Mouse (Mus musculus) embryonic facial prominence, embryonic 11.5 days (tissue): ENCODE data around the gene Nras. TPM values are rescaled to one million over a fixed set of nuclear protein-coding genes. Genes with fewer than 3 reads are reported as not detected.

Experiments used
- ATAC-seq: fragments of 200-750 bp; cut with Nextera tagmentation; replicated peaks from 2 replicates; pipeline ENCODE4 v1.8.0; 2017; ENCODE audit warnings: low read depth; ENCODE audit not compliant: insufficient number of reproducible peaks, low FRiP score, low TSS enrichment
- DNase-seq: peaks from one replicate; pipeline ENCODE4 v3.0.0-alpha.2; 2015; ENCODE audit warnings: low spot score
- H3K27ac ChIP-seq: fragments of 300-500 bp; sonication (generic); replicated peaks from 2 replicates; pipeline ENCODE4 v1.5.1; 2014; ENCODE audit warnings: mild to moderate bottlenecking, low read depth, low read length, control low read depth
- H3K27me3 ChIP-seq: fragments of 300-500 bp; sonication (generic); 2 replicates; pipeline ENCODE4 v1.6.1; 2014; ENCODE audit warnings: mild to moderate bottlenecking, low read length, moderate library complexity, mixed read lengths; ENCODE audit not compliant: control insufficient read depth, insufficient read depth
- H3K36me3 ChIP-seq: fragments of 300-500 bp; sonication (generic); replicated peaks from 2 replicates; pipeline ENCODE4 v1.6.1; 2014; ENCODE audit warnings: low read depth, mild to moderate bottlenecking, low read length, moderate library complexity, mixed read lengths; ENCODE audit not compliant: control insufficient read depth, insufficient read depth
- H3K4me1 ChIP-seq: fragments of 300-500 bp; sonication (generic); 2 replicates; pipeline ENCODE4 v1.6.1; 2014; ENCODE audit warnings: low read length, mixed read lengths; ENCODE audit not compliant: control insufficient read depth, insufficient read depth
- H3K4me2 ChIP-seq: fragments of 300-500 bp; sonication (generic); 2 replicates; pipeline ENCODE4 v1.6.1; 2014; ENCODE audit warnings: low read depth, mild to moderate bottlenecking, control low read depth, low read length, moderate library complexity
- H3K4me3 ChIP-seq: fragments of 300-500 bp; sonication (generic); 2 replicates; pipeline ENCODE4 v1.5.1; 2014; ENCODE audit warnings: low read depth, low read length, control low read depth
- H3K9ac ChIP-seq: fragments of 300-500 bp; sonication (generic); replicated peaks from 2 replicates; pipeline ENCODE4 v1.6.1; 2014; ENCODE audit warnings: mild to moderate bottlenecking, control low read depth, low read length
- H3K9me3 ChIP-seq: fragments of 300-500 bp; sonication (generic); replicated peaks from 2 replicates; pipeline ENCODE4 v1.6.1; 2016; ENCODE audit warnings: mild to moderate bottlenecking, low read length, inconsistent platforms, mixed read lengths; ENCODE audit not compliant: control insufficient read depth
- WGBS: fragments of 180-500 bp; shearing (Covaris S2); extraction: QIAGEN DNeasy Blood & Tissue Kit; methylation state at CpG from one replicate; pipeline ENCODE4 v1.1.7; 2014; 5-methylcytosine and 5-hydroxymethylcytosine counted together
- polyA plus RNA-seq: library from polyadenylated mRNA; unstranded; fragments of >200 nt; fragmentation: Nextera tagmentation; extraction: Ambion mirVana; gene quantifications from 2 replicates; pipeline ENCODE4 v1.2.1, GENCODE M21; 2014

Nras gene
- polyA plus RNA-seq, 1 experiment from 2014 or later = 122 TPM

DNA sequence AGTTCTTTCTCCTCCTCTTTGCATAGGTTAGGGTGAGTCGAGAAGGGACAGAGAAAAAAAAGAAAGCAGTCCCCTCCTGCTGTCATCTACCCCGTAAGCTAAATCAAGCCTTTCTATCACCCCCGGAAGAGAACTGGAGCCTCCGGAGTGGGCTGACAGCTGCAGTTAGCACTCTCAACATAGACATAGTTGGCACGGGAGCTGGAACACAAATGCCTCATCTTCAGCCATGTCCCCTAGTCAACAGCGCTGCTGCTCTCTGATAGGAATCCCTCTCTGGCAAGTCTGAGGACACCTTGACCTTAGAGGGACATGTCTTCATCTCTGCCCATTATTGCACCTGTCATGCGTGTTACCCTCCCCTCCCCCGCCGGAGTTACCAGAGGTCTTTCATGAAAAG lies 21.2 kb downstream of the Nras start:
- Histone ChIP-seq H3K4me3 (no peak overlapping the region), H3K4me2 (no peak overlapping the region), H3K9ac (no peak overlapping the region), H3K9me3 (no peaks in the 10 kb centered on the region), H3K4me1 (no peaks in the 10 kb centered on the region), H3K36me3 (no peaks in the 10 kb centered on the region), H3K27ac (no peak overlapping the region), H3K27me3 (no peaks in the 10 kb centered on the region)
- ATAC-seq (no peak), DNase-seq (no peak)
- WGBS = 88% methylated on average over 9 of the region's 9 CpGs

DNA sequence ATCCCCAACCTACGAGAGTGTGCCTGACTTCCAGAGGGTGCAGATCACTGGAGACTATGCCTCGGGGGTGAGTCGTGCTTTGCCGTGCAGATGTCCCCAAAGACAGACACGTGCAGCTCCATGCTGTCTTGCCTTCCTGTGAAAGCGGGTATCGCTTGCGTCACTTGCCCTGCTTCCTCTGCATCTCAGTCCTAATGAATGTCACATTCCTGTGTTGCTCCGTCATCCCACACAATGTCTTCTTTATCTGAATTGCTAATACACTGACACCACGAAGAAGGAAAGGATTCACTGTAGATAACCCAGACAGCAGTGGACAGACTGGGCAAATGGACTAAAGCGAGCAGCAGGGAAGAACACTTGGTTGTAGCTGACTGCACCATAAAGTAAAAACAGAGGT lies 23.0 kb downstream of the Nras start:
- no peak for ATAC-seq
- WGBS = 49% methylated on average over 11 of the region's 11 CpGs

DNA sequence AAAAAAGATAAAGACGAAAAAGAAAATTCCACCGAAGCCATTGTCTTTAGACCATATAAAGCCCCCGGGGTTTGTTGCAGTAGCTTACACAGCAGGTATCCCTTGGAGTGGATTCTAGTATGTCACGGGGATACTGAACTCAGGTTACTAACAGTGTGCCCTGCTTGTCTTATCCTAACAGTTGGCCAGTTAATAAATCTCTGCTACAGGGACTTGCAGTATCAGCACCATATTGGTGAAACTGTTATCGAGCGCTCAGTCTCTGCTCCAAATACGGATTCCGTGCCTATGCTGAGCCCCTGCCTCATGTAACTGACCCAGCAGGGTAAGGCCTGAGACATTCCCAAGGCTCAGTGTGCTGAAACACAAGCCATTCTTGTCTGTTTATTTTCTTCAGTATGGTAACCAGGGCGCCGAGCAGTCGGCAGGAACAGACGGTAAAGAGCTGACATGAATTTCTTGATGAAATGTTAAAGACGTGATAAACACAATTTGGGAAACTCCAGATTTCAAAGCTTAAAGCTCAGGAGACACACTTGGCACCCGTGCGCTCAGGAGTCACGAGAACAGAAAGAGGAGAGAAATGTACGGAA lies 23.9 kb downstream of the Nras start:
- ATAC-seq (no peak), DNase-seq (no peak)
- Histone ChIP-seq H3K27me3 (no peaks in the 10 kb centered on the region), H3K9ac (no peak overlapping the region), H3K4me1 (no peaks in the 10 kb centered on the region), H3K27ac (no peak overlapping the region), H3K4me2 (no peak overlapping the region), H3K9me3 (no peaks in the 10 kb centered on the region), H3K36me3 (no peaks in the 10 kb centered on the region), H3K4me3 (no peak overlapping the region)
- WGBS = 81% methylated on average over 17 of the region's 17 CpGs

More for the DNA sequence above, 23.0 kb downstream of the Nras start:
- no peak for DNase-seq
- Histone ChIP-seq H3K9me3 (no peaks in the 10 kb centered on the region), H3K27ac (no peak overlapping the region), H3K36me3 (no peaks in the 10 kb centered on the region), H3K4me1 (no peaks in the 10 kb centered on the region), H3K4me3 (no peak overlapping the region), H3K9ac (no peak overlapping the region), H3K4me2 (no peak overlapping the region), H3K27me3 (no peaks in the 10 kb centered on the region)

DNA sequence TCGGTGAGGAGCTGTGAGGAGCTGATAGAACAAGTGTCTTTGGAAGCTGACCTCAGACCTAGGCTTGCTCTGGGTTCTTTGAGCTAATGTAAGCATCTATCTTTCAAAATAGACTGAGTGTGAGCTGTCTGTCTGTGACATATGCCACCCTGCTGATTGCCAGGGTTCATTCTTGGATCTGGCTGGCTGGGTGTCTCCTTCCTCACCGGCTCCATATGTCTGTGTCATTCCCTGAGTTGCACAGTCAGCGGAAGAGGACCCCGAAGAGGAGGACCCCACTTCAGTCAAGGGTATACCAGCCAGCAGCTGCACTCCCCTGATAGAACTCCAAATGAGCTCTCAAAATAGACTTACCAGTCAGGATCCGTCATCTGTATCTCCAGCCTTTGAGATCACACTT lies 24.7 kb downstream of the Nras start:
- Histone ChIP-seq H3K4me3 (no peak overlapping the region), H3K4me1 (no peaks in the 10 kb centered on the region), H3K36me3 (no peaks in the 10 kb centered on the region), H3K27me3 (no peaks in the 10 kb centered on the region), H3K9me3 (no peaks in the 10 kb centered on the region), H3K27ac (no peak overlapping the region), H3K4me2 (no peak overlapping the region), H3K9ac (no peak overlapping the region)
- DNase-seq (no peak), ATAC-seq (no peak)
- 88% methylated on average over 5 of the region's 5 CpGs for WGBS

DNA sequence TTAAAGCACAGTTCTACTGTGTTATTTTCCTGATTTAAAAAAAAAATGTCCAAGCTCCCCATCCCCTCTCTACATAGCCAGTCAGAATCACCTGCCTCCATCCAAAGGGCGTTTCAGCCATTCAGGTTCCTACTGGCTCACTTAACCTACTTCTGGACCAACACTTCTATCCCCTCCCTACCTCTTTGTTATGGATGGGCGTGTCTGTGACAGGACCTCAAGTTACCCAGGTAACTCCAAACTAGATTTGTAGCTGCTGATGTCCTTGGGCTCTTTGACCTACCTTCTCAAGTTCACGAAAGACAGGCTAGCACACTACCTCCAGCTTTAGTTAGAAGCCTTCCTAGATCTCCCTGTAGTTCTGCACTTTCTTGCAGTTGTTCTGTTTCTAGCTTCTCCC lies 27.9 kb downstream of the Nras start:
- H3K27ac ChIP-seq = no peak overlapping the region
- DNase-seq = no peak
- no peak for ATAC-seq
- H3K27me3 ChIP-seq = no peaks in the 10 kb centered on the region
- H3K9me3 ChIP-seq = no peaks in the 10 kb centered on the region
- H3K4me3 ChIP-seq = no peak overlapping the region
- no peaks in the 10 kb centered on the region for H3K36me3 ChIP-seq
- no peaks in the 10 kb centered on the region for H3K4me1 ChIP-seq
- WGBS = 85% methylated on average over 3 of the region's 3 CpGs
- no peak overlapping the region for H3K9ac ChIP-seq
- no peak overlapping the region for H3K4me2 ChIP-seq

DNA sequence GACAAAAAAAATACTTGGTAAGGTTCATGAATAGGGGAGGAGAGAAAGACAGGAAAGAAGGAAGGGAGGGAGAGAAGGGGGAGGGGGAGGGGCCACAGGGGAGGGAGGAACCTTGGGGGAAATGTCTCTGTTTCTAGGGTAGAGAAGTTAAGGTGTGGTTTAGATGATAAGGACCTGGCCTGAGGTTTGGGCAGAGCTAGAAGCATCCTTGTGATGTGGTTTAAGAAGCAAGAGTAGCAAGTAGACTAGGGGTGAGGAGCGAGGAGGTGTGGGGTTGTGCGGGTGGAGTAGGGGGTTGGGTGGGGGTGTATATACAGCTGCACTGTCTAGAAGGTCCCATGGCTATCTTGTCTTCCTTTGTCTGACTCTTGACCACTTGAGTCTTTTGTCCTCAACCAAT lies 33.7 kb downstream of the Nras start:
- no peak overlapping the region for H3K4me3 ChIP-seq
- ATAC-seq (no peak), DNase-seq (no peak)
- H3K36me3 ChIP-seq = no peaks in the 10 kb centered on the region
- no peak overlapping the region for H3K27ac ChIP-seq
- no peaks in the 10 kb centered on the region for H3K27me3 ChIP-seq
- H3K4me1 ChIP-seq = no peaks in the 10 kb centered on the region
- no peak overlapping the region for H3K4me2 ChIP-seq
- H3K9ac ChIP-seq = no peak overlapping the region
- 100% methylated on average over 2 of the region's 2 CpGs for WGBS
- H3K9me3 ChIP-seq = no peaks in the 10 kb centered on the region

DNA sequence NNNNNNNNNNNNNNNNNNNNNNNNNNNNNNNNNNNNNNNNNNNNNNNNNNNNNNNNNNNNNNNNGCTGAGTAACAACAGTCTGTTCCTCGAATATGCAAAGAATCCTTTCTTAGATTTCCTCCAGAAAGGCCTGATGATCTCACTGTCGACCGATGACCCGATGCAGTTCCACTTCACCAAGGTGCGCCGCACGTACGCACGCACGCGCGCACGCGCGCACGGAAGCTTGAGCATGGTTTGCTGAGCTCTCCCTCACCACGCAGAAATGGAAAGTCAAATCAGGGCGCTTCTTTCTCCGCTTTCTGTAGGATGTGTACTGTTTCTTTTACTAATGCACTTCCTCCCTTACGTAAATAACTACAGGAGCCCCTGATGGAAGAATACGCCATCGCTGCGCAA lies 40.6 kb downstream of the Nras start:
- Histone ChIP-seq H3K27ac (no peak overlapping the region), H3K36me3 (no peaks in the 10 kb centered on the region), H3K9me3 (no peaks in the 10 kb centered on the region), H3K4me3 (no peak overlapping the region), H3K9ac (no peak overlapping the region), H3K4me1 (no peaks in the 10 kb centered on the region; the same call in 1 of the 2 replicates), H3K27me3 (no peaks in the 10 kb centered on the region), H3K4me2 (no peak overlapping the region)
- DNase-seq = no peak
- 76% methylated on average over 23 of the region's 23 CpGs for WGBS
- ATAC-seq = no peak

DNA sequence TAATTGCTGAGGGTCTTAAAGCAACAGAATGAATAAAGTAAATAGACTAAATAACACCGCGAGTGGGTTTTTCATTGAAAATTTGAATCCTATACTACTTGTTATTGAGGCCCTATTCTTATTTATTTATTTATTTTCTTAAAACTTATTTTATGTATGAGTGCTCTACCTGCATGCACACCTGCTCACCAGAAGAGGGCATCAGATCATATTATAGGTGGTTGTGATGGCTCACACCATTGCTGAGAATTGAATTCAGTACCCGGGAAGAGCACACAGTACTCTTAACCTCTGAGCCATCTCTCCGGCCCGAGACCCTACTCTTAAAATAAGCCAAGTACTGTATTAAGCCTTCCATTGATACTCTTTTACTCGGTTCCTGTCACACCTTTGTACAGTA lies 41.6 kb downstream of the Nras start:
- no peak overlapping the region for H3K27ac ChIP-seq
- no peaks in the 10 kb centered on the region; the same call in 1 of the 2 replicates for H3K4me1 ChIP-seq
- no peak overlapping the region for H3K4me2 ChIP-seq
- H3K9ac ChIP-seq = no peak overlapping the region
- no peaks in the 10 kb centered on the region for H3K36me3 ChIP-seq
- 80% methylated on average over 6 of the region's 6 CpGs for WGBS
- DNase-seq (no peak), ATAC-seq (no peak)
- H3K27me3 ChIP-seq = no peaks in the 10 kb centered on the region
- no peak overlapping the region for H3K4me3 ChIP-seq
- no peaks in the 10 kb centered on the region for H3K9me3 ChIP-seq
